ENCODE assay signal across 10 mouse cellular contexts in genomic region chr2:167781496-167781895, GRCm38 (mm10).
A peak's percentile ranks its signal among the peaks of the same experiment; 100 is the strongest.
DNase-seq lines count a peak whose midpoint lies in the region; ATAC-seq and TF ChIP-seq lines count a peak whose summit lies in the region.
"Had no signal": no experiment of that assay in that cellular context is flagged by ENCODE, and none has a peak within 500 bp of the region (broad histone marks: within the 10 kb centered on the region; RNA-seq: fewer than 3 reads in every experiment).

No protein-coding gene starts in this region.

- TF ChIP-seq POLR2A in lung, adult 2 months (IDR thresholded peaks at IDR 0.05; ENCODE audit: borderline replicate concordance, extremely low read depth, low read depth, low read length) = no peak

- H3K27ac ChIP-seq in heart, embryonic 16.5 days (ENCODE audit: low read length) = peak overlapping the region; percentile 44
- no peak overlapping the region for H3K27ac ChIP-seq in forebrain, embryonic 15.5 days (replicated peaks)
- H3K27ac ChIP-seq in forebrain, embryonic 13.5 days = no peak overlapping the region
- H3K27ac ChIP-seq: macrophage; neural tube, embryonic 13.5 days had no signal

- H3K9ac ChIP-seq in heart, embryonic 16.5 days (ENCODE audit: low read length) = no peak overlapping the region
- no peak overlapping the region for H3K9ac ChIP-seq in forebrain, embryonic 15.5 days (replicated peaks)
- no peak overlapping the region for H3K9ac ChIP-seq in forebrain, embryonic 13.5 days
- H3K9ac ChIP-seq: neural tube, embryonic 13.5 days had no signal

- H3K27me3 ChIP-seq in heart, embryonic 16.5 days (ENCODE audit: control insufficient read depth, insufficient read depth, low read length) = no peaks in the 10 kb centered on the region
- H3K27me3 ChIP-seq in forebrain, embryonic 15.5 days = no peaks in the 10 kb centered on the region
- no peaks in the 10 kb centered on the region for H3K27me3 ChIP-seq in forebrain, embryonic 13.5 days
- H3K27me3 ChIP-seq: neural tube, embryonic 13.5 days had no signal

- no peak for TF ChIP-seq CTCF in lung, adult 2 months (IDR thresholded peaks at IDR 0.05; ENCODE audit: insufficient read depth, low read length)

- ATAC-seq in heart, embryonic 16.5 days (replicated peaks; ENCODE audit: extremely low read depth, insufficient read depth, low FRiP score) = no peak
- ATAC-seq in forebrain, embryonic 15.5 days (replicated peaks) = no peak
- no peak for ATAC-seq in forebrain, embryonic 13.5 days

- H3K4me1 ChIP-seq in heart, embryonic 16.5 days (ENCODE audit: control insufficient read depth, insufficient read depth, low read length) = peaks cover 27% of the 10 kb centered on the region
- peaks cover 27% of the 10 kb centered on the region for H3K4me1 ChIP-seq in lung, adult 2 months (ENCODE audit: control insufficient read depth, insufficient read depth, low read length)
- H3K4me1 ChIP-seq in forebrain, embryonic 15.5 days = peaks cover 23% of the 10 kb centered on the region
- H3K4me1 ChIP-seq in forebrain, embryonic 13.5 days = peaks cover 33% of the 10 kb centered on the region

- no peak overlapping the region for H3K4me3 ChIP-seq in heart, embryonic 16.5 days (ENCODE audit: low read length)
- H3K4me3 ChIP-seq in lung, adult 2 months (replicated peaks; ENCODE audit: extremely low read depth, low read depth, low read length) = no peak overlapping the region
- no peak overlapping the region for H3K4me3 ChIP-seq in forebrain, embryonic 15.5 days
- H3K4me3 ChIP-seq in forebrain, embryonic 13.5 days = no peak overlapping the region
- H3K4me3 ChIP-seq: neural tube, embryonic 13.5 days had no signal

- no peaks in the 10 kb centered on the region for H3K9me3 ChIP-seq in heart, embryonic 16.5 days (replicated peaks; ENCODE audit: control insufficient read depth, low read length)
- no peaks in the 10 kb centered on the region for H3K9me3 ChIP-seq in forebrain, embryonic 15.5 days
- H3K9me3 ChIP-seq in forebrain, embryonic 13.5 days (replicated peaks) = no peaks in the 10 kb centered on the region
- H3K9me3 ChIP-seq: neural tube, embryonic 13.5 days had no signal

- WGBS in heart, embryonic 16.5 days = 36% methylated on average over 13 of the region's 13 CpGs
- WGBS in lung, adult 2 months = 33% methylated on average over 13 of the region's 13 CpGs
- WGBS in forebrain, embryonic 15.5 days = 85% methylated on average over 13 of the region's 13 CpGs
- WGBS in forebrain, embryonic 13.5 days = 81% methylated on average over 13 of the region's 13 CpGs

- no peaks in the 10 kb centered on the region for H3K36me3 ChIP-seq in heart, embryonic 16.5 days (ENCODE audit: control insufficient read depth, insufficient read depth)
- H3K36me3 ChIP-seq in forebrain, embryonic 15.5 days = no peaks in the 10 kb centered on the region
- no peaks in the 10 kb centered on the region for H3K36me3 ChIP-seq in forebrain, embryonic 13.5 days (ENCODE audit: poor library complexity, severe bottlenecking)
- H3K36me3 ChIP-seq: neural tube, embryonic 13.5 days had no signal

- no peak overlapping the region for H3K4me2 ChIP-seq in heart, embryonic 16.5 days (ENCODE audit: low read depth, low read length)
- H3K4me2 ChIP-seq in forebrain, embryonic 15.5 days (replicated peaks) = no peak overlapping the region
- H3K4me2 ChIP-seq in forebrain, embryonic 13.5 days = no peak overlapping the region
- H3K4me2 ChIP-seq: neural tube, embryonic 13.5 days had no signal

- peak; percentile 61 for DNase-seq in gastrocnemius, adult 18-20 months (ENCODE audit: low spot score)
- DNase-seq in gastrocnemius, adult 8-10 months (ENCODE audit: low spot score in 2 of 2) = no peak
- DNase-seq in adrenal gland, postnatal 25 days = peak; percentile 55
- DNase-seq in lung, adult 2 months = peak; percentile 83
- no peak for DNase-seq in Muller cell, postnatal 12 days (ENCODE audit: inconsistent ontology term)

Comparison
In these comparisons a context has a peak if more than half of its experiments do, and no peak if none do; other contexts are left out.
1. DNase-seq: peak in gastrocnemius, adult 18-20 months (single experiment), adrenal gland, postnatal 25 days (single experiment) and lung, adult 2 months (single experiment); none in gastrocnemius, adult 8-10 months (0 of 2) and Muller cell, postnatal 12 days (single experiment).